Mouse (Mus musculus): Measurements from ENCODE around the gene Kcnh2. TPM values are rescaled to one million over a fixed set of nuclear protein-coding genes. Genes with fewer than 3 reads are reported as not detected.
A peak's percentile ranks its signal among the peaks of the same experiment; 100 is the strongest.

The Kcnh2 gene
- polyA plus RNA-seq, 1 experiment from 2014 or later, result 5.0 TPM

DNA sequence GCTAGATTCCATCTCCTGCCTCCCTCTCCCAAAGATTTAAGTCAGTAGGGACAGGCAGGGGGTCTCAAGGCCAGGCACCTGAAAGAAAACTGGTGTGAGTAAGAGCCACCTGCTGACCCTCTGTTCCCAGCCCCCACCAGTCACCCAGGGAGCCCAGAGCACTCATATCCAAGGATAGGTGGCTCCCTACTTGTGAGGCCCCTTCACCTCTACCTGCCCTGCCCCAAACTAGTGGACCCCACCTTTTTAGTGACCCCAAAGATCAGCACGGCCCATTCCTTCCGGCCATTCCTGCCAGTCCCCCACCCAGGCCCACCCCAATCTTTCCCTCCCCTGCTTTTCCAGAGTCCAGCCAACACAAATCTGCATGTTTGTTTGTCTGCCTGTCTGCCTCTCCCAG, 12.1 kb upstream of the Kcnh2 start:
- H3K9ac ChIP-seq (replicated peaks; ENCODE audit: low read depth), result no peak overlapping the region
- H3K9me3 ChIP-seq (ENCODE audit: low read length), result no peaks in the 10 kb centered on the region
- no peak overlapping the region for H3K4me3 ChIP-seq (ENCODE audit: low read depth, low read length)
- no peak for TF ChIP-seq EP300 (IDR thresholded peaks at IDR 0.05)
- TF ChIP-seq CTCF (IDR thresholded peaks at IDR 0.05), result no peak
- 75% methylated on average over 2 of the region's 2 CpGs for WGBS
- no peaks in the 10 kb centered on the region for H3K36me3 ChIP-seq (ENCODE audit: insufficient read depth, low read length)
- DNase-seq (ENCODE audit: low spot score) (no peak), ATAC-seq (no peak)
- 0 out of 2 replicates have a peak, but pooled peaks cover 2% of the 10 kb centered on the region for H3K4me1 ChIP-seq (ENCODE audit: insufficient read depth, low read depth, low read length)
- H3K27ac ChIP-seq (ENCODE audit: low read length), result no peak overlapping the region
- no peaks in the 10 kb centered on the region for H3K27me3 ChIP-seq (replicated peaks; ENCODE audit: insufficient read depth, low read length)
- H3K4me2 ChIP-seq (replicated peaks; ENCODE audit: low read depth, low read length), result no peak overlapping the region

DNA sequence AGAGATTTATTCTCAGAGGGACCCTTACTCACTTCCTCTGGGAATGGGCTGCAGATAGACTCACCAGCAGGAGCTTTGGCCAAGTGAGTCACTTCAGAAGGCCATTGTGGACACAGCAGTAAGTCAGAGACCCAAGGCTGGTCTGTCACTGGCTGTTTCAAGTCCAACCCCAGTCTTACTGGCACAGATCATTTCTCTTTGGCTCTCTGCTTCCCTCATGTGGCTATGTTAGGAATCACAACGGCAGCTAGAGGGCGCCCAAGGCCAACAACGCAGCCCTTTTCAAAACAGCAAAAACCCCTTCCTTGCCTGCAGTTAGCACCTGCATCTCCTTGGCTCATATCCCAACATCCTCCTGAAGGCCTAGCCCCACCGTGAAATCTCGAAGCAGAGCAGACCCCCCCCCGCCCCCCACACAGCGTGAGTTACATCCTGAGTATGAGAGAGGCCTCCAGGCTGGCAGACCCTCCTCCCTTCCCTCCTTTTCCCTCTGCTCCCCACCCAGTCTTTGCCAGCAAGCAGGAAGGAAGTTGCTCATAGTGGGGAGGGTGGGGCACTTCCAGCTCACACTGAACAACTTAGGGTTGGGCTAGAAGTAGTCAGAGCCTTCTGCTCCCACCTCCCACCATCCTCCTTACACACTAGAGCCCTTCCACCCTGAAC, 9.5 kb upstream of the Kcnh2 start:
- 0% methylated on average over 7 of the region's 7 CpGs for WGBS
- Histone ChIP-seq H3K36me3 (ENCODE audit: insufficient read depth, low read length) (no peaks in the 10 kb centered on the region), H3K27ac (ENCODE audit: low read length) (0 out of 2 replicates have a peak overlapping the region, but pooled peaks have one; percentile 20), H3K9ac (replicated peaks; ENCODE audit: low read depth) (no peak overlapping the region), H3K9me3 (ENCODE audit: low read length) (no peaks in the 10 kb centered on the region), H3K27me3 (replicated peaks; ENCODE audit: insufficient read depth, low read length) (no peaks in the 10 kb centered on the region), H3K4me1 (ENCODE audit: insufficient read depth, low read depth, low read length) (0 out of 2 replicates have a peak, but pooled peaks cover 2% of the 10 kb centered on the region), H3K4me2 (replicated peaks; ENCODE audit: low read depth, low read length) (no peak overlapping the region), H3K4me3 (ENCODE audit: low read depth, low read length) (no peak overlapping the region)
- ATAC-seq (peak; percentile 73), DNase-seq (ENCODE audit: low spot score) (peak; percentile 90)
- peak; percentile 99 for TF ChIP-seq CTCF (IDR thresholded peaks at IDR 0.05)
- peak; percentile 89 for TF ChIP-seq EP300 (IDR thresholded peaks at IDR 0.05)

DNA sequence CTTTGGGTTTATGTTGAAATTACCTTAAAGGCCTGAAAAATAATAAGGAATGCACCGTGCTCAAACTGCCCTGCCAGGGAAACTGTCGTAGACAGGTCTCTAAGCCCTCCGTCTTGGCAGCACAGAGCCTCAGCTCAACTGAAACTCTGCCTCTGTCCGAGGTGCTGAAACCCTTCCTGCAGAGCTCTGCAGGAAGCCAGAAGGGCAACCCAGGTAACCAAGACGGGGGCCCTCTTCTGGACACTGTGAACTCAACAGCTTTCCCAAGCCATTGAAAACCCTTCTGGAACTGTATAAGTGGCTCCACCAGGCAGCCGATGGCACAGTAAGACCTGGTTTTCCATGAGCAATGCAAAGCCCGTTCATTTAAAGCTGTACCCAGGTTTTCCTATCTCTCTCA, 6.1 kb upstream of the Kcnh2 start:
- Histone ChIP-seq H3K4me1 (ENCODE audit: insufficient read depth, low read depth, low read length) (0 out of 2 replicates have a peak, but pooled peaks cover 2% of the 10 kb centered on the region), H3K4me2 (replicated peaks; ENCODE audit: low read depth, low read length) (no peak overlapping the region), H3K36me3 (ENCODE audit: insufficient read depth, low read length) (no peaks in the 10 kb centered on the region), H3K9ac (replicated peaks; ENCODE audit: low read depth) (no peak overlapping the region), H3K9me3 (ENCODE audit: low read length) (no peaks in the 10 kb centered on the region), H3K27ac (ENCODE audit: low read length) (no peak overlapping the region), H3K4me3 (ENCODE audit: low read depth, low read length) (no peak overlapping the region), H3K27me3 (replicated peaks; ENCODE audit: insufficient read depth, low read length) (peaks cover 4% of the 10 kb centered on the region; the same call in 1 of the 2 replicates)
- DNase-seq (ENCODE audit: low spot score) (peak; percentile 96), ATAC-seq (peak; percentile 52)
- TF ChIP-seq CTCF (IDR thresholded peaks at IDR 0.05) (peak; percentile 79), EP300 (IDR thresholded peaks at IDR 0.05) (no peak)
- WGBS, result 6% methylated on average over 7 of the region's 7 CpGs

DNA sequence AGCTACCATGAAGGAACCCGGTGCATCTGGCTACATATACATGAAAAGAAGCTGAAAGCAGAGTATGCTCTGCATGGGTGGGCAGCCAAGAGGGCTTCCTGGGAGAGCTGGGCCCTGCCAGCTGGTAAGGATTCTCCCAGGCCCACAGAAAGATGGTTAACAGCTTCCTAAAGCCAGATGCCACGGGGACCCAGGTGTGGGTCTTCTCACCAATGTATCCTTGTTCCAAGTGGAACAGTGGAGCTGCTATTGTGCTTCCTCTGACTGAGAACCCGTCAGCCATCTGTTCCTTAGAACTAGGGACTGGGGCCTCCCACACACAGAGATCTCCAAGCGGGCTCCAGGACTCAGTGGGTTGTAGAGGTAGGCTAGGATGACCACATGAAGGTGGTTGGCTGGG, 5.4 kb upstream of the Kcnh2 start:
- peaks cover 6% of the 10 kb centered on the region; the same call in 1 of the 2 replicates for H3K27me3 ChIP-seq (replicated peaks; ENCODE audit: insufficient read depth, low read length)
- H3K4me3 ChIP-seq (ENCODE audit: low read depth, low read length), result no peak overlapping the region
- no peak overlapping the region for H3K4me2 ChIP-seq (replicated peaks; ENCODE audit: low read depth, low read length)
- H3K4me1 ChIP-seq (ENCODE audit: insufficient read depth, low read depth, low read length), result 0 out of 2 replicates have a peak, but pooled peaks cover 2% of the 10 kb centered on the region
- H3K9ac ChIP-seq (replicated peaks; ENCODE audit: low read depth), result no peak overlapping the region
- H3K36me3 ChIP-seq (ENCODE audit: insufficient read depth, low read length), result no peaks in the 10 kb centered on the region
- TF ChIP-seq CTCF (IDR thresholded peaks at IDR 0.05), result no peak
- TF ChIP-seq EP300 (IDR thresholded peaks at IDR 0.05), result no peak
- WGBS, result 54% methylated on average over 4 of the region's 4 CpGs
- no peak overlapping the region for H3K27ac ChIP-seq (ENCODE audit: low read length)
- H3K9me3 ChIP-seq (ENCODE audit: low read length), result no peaks in the 10 kb centered on the region
- ATAC-seq (no peak), DNase-seq (ENCODE audit: low spot score) (no peak)

DNA sequence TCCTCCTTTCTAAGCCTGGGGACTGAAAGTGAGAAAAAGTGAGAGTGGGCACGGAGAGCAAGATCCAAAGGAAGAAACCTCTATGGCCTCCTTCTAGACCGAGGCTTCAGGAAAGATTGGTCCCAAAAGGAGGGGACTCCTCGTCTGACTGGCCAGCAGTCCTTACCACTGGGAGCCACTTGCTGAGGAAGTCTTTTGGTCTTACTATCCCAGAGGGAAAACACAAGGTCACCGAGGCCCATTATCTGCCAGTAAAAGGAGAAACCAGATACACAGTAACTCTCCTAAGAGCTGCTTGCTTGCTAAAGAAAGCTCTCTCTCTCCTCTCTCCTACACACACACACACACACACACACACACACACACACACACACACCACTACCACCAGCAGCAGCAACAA, 1.9 kb upstream of the Kcnh2 start:
- Histone ChIP-seq H3K27me3 (replicated peaks; ENCODE audit: insufficient read depth, low read length) (peaks cover 12% of the 10 kb centered on the region; the same call in 1 of the 2 replicates), H3K4me1 (ENCODE audit: insufficient read depth, low read depth, low read length) (peaks cover 3% of the 10 kb centered on the region; the same call in 1 of the 2 replicates)

DNA sequence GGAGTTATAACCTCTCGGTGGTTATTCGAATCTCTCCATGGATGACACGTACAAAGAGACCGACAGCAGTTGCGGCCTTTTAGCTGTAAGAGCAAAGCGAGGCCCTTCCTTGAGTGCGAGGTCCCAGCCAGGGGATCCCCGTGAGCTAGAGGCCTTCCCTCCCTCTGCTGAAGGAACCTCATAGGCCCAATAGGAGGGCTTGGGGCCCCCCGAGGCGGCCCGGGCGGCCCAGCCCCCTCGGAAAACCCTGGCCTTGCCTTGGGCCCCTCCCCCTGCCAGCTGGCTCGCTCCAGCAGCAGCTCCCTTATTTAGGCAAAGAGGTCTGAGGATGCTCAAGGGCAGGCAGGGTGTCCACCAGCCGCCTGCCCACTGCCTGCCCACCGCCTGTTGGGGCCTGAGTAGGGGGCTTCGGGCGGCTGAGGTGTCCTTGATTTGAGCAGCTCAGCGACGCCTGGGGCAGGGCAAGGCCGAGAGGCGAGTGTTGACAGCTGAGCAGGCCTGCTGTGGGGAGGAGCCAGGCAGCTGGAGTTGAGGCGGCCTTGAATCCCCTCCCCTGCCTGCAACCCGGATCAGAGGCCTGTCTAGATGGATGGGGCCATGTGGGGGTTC, 951 bp upstream of the Kcnh2 start:
- WGBS, result 5% methylated on average over 24 of the region's 24 CpGs
- DNase-seq (ENCODE audit: low spot score) (peak; percentile 86), ATAC-seq (peak; percentile 58)
- H3K4me2 ChIP-seq (replicated peaks; ENCODE audit: low read depth, low read length), result peak overlapping the region; percentile 93
- H3K36me3 ChIP-seq (ENCODE audit: insufficient read depth, low read length), result no peaks in the 10 kb centered on the region
- peak overlapping the region; percentile 74 for H3K27ac ChIP-seq (ENCODE audit: low read length)
- no peak overlapping the region for H3K9ac ChIP-seq (replicated peaks; ENCODE audit: low read depth)
- peak overlapping the region; percentile 60; the same call in 1 of the 2 replicates for H3K4me3 ChIP-seq (ENCODE audit: low read depth, low read length)
- no peaks in the 10 kb centered on the region for H3K9me3 ChIP-seq (ENCODE audit: low read length)
- peaks cover 4% of the 10 kb centered on the region; the same call in 1 of the 2 replicates for H3K4me1 ChIP-seq (ENCODE audit: insufficient read depth, low read depth, low read length)
- peaks cover 12% of the 10 kb centered on the region; the same call in 1 of the 2 replicates for H3K27me3 ChIP-seq (replicated peaks; ENCODE audit: insufficient read depth, low read length)
- TF ChIP-seq EP300 (IDR thresholded peaks at IDR 0.05) (no peak), CTCF (IDR thresholded peaks at IDR 0.05) (no peak)

More for the DNA sequence above, 1.9 kb upstream of the Kcnh2 start:
- H3K4me2 ChIP-seq (replicated peaks; ENCODE audit: low read depth, low read length), result no peak overlapping the region; the same call in 1 of the 2 replicates
- no peak overlapping the region for H3K27ac ChIP-seq (ENCODE audit: low read length)
- 25% methylated on average over 4 of the region's 4 CpGs for WGBS
- TF ChIP-seq CTCF (IDR thresholded peaks at IDR 0.05), result no peak
- no peaks in the 10 kb centered on the region for H3K36me3 ChIP-seq (ENCODE audit: insufficient read depth, low read length)
- ATAC-seq, result no peak
- H3K9ac ChIP-seq (replicated peaks; ENCODE audit: low read depth), result no peak overlapping the region
- DNase-seq (ENCODE audit: low spot score), result no peak
- no peaks in the 10 kb centered on the region for H3K9me3 ChIP-seq (ENCODE audit: low read length)
- H3K4me3 ChIP-seq (ENCODE audit: low read depth, low read length), result no peak overlapping the region

Measured in lung, postnatal 0 days (tissue).